Mouse (Mus musculus) stomach, postnatal 0 days (tissue): ENCODE measurements around the gene Arid1b.

Source experiments
- CTCF ChIP-seq: IDR thresholded peaks from 2 replicates; pipeline ENCODE4 v1.5.1; 2016; ENCODE audit warnings: antibody characterized with exemption, low read depth, mild to moderate bottlenecking, moderate library complexity
- EP300 ChIP-seq: optimal IDR thresholded peaks from 2 replicates; pipeline ENCODE3; 2016; ENCODE audit warnings: antibody characterized with exemption

- TF ChIP-seq EP300 (no peak), CTCF (no peak)
Measured at GRCm38 (mm10) chr17:5012091-5012490, 18.0 kb downstream of the Arid1b start.
